Mouse (Mus musculus) small intestine, adult 2 months (tissue): Measurements from ENCODE around the gene Mapkapk2.

Experiments
- CTCF ChIP-seq: fragments of 200-500 bp; IDR thresholded peaks from 2 replicates; pipeline ENCODE4 v1.5.1; 2012; ENCODE audit warnings: low read depth, mild to moderate bottlenecking, control low read depth, inconsistent platforms, low read length, moderate library complexity, mixed read lengths; ENCODE audit not compliant: insufficient replicate concordance, insufficient read length; ENCODE audit errors: extremely low read depth
- POLR2A ChIP-seq: fragments of 200-500 bp; IDR thresholded peaks from 2 replicates; pipeline ENCODE4 v1.6.1; 2012; ENCODE audit warnings: low read depth, mild to moderate bottlenecking, control low read depth, inconsistent platforms, low read length, moderate library complexity

- TF ChIP-seq POLR2A: no peak
- no peak for TF ChIP-seq CTCF
These were observed 6.7 kb downstream of the Mapkapk2 start for GRCm38 (mm10) chr1:131090877-131091276.
